19 mouse cellular contexts compared by ENCODE assay signal in genomic region chr15:81725965-81726364, GRCm38 (mm10). TPM values are rescaled to one million over a fixed set of nuclear protein-coding genes. Genes with fewer than 3 reads are reported as not detected.
"Had no signal": no experiment of that assay in that cellular context is flagged by ENCODE, and none has a peak within 500 bp of the region (broad histone marks: within the 10 kb centered on the region; RNA-seq: fewer than 3 reads in every experiment).

No protein-coding gene starts in this region.

- DNase-seq: liver, postnatal 0 days; lung, adult 2 months; lung, postnatal 14 days; lung, postnatal 36 days; midbrain, embryonic 14.5 days; right cerebral cortex, postnatal 14 days; thymus, adult 2 months; thymus, postnatal 25 days; thymus, postnatal 4 days had no signal

- H3K9ac ChIP-seq: liver, embryonic 15.5 days; liver, postnatal 0 days; lung, embryonic 15.5 days; neural tube, embryonic 12.5 days; stomach, embryonic 15.5 days had no signal

- H3K4me2 ChIP-seq: liver, embryonic 15.5 days; lung, embryonic 15.5 days; midbrain, embryonic 11.5 days; neural tube, embryonic 12.5 days; stomach, embryonic 15.5 days had no signal

- H3K27ac ChIP-seq: liver, embryonic 15.5 days; lung, embryonic 15.5 days; macrophage; neural tube, embryonic 12.5 days; stomach, embryonic 15.5 days; stomach, postnatal 0 days had no signal

- H3K9me3 ChIP-seq: liver, embryonic 15.5 days; lung, embryonic 15.5 days; neural tube, embryonic 12.5 days; stomach, embryonic 15.5 days had no signal

- H3K27me3 ChIP-seq: liver, embryonic 15.5 days; lung, embryonic 15.5 days; neural tube, embryonic 12.5 days; stomach, embryonic 15.5 days had no signal

- ATAC-seq: liver, postnatal 0 days; lung, postnatal 0 days; midbrain, embryonic 16.5 days had no signal

- H3K4me3 ChIP-seq: liver, embryonic 15.5 days; lung, embryonic 15.5 days; neural tube, embryonic 12.5 days; stomach, embryonic 15.5 days had no signal

RNA-seq across cellular contexts. Expression of gene Chadl, which starts 28.9 kb away (rescaled TPM):
- total RNA-seq: neutrophil, adult 5-6 weeks had no signal
